Mouse (Mus musculus) forebrain, embryonic 12.5 days (tissue): ENCODE measurements around the gene Pomt2. TPM values are rescaled to one million over a fixed set of nuclear protein-coding genes. Genes with fewer than 3 reads are reported as not detected.

Experiments
- ATAC-seq: fragments of 200-750 bp; cut with Nextera tagmentation; 2 replicates; pipeline ENCODE4 v1.8.0; 2017; ENCODE audit warnings: moderate TSS enrichment; ENCODE audit not compliant: low FRiP score
- H3K27ac ChIP-seq: fragments of 300-500 bp; sonication (generic); 2 replicates; pipeline ENCODE4 v1.5.1; 2016; ENCODE audit warnings: mild to moderate bottlenecking
- H3K27me3 ChIP-seq: fragments of 300-500 bp; sonication (generic); 2 replicates; pipeline ENCODE4 v1.6.1; 2016; ENCODE audit warnings: mild to moderate bottlenecking
- H3K36me3 ChIP-seq: fragments of 300-500 bp; sonication (generic); replicated peaks from 2 replicates; pipeline ENCODE4 v1.6.1; 2016; ENCODE audit warnings: mild to moderate bottlenecking
- H3K4me1 ChIP-seq: fragments of 300-500 bp; sonication (generic); 2 replicates; pipeline ENCODE4 v1.6.1; 2016
- H3K4me2 ChIP-seq: fragments of 300-500 bp; sonication (generic); 2 replicates; pipeline ENCODE4 v1.6.1; 2016; ENCODE audit warnings: mild to moderate bottlenecking, moderate library complexity
- H3K4me3 ChIP-seq: fragments of 300-500 bp; sonication (generic); replicated peaks from 2 replicates; pipeline ENCODE4 v1.5.1; 2016; ENCODE audit warnings: mild to moderate bottlenecking
- H3K9ac ChIP-seq: fragments of 300-500 bp; sonication (generic); 2 replicates; pipeline ENCODE4 v1.6.1; 2016; ENCODE audit warnings: mild to moderate bottlenecking
- H3K9me3 ChIP-seq: fragments of 300-500 bp; sonication (generic); 2 replicates; pipeline ENCODE4 v1.6.1; 2016
- WGBS: fragments of 180-500 bp; shearing (Covaris S2); methylation state at CpG from one replicate; pipeline ENCODE4 v1.1.7; 2016; 5-methylcytosine and 5-hydroxymethylcytosine counted together
- polyA plus RNA-seq: library from polyadenylated mRNA; unstranded; fragments of >200 nt; fragmentation: Nextera tagmentation; extraction: Ambion mirVana; gene quantifications from 2 replicates; pipeline ENCODE4 v1.2.1, GENCODE M21; 2016

Pomt2 gene
- polyA plus RNA-seq, 1 experiment from 2014 or later = 16.2 TPM

GRCm38 (mm10) chr12:87082797-87083196 is 65.0 kb downstream of the Pomt2 start:
- WGBS = 83% methylated on average over 8 of the region's 8 CpGs
- H3K27ac ChIP-seq = no peak overlapping the region
- no peaks in the 10 kb centered on the region for H3K36me3 ChIP-seq
- no peak overlapping the region for H3K9ac ChIP-seq
- no peaks in the 10 kb centered on the region for H3K27me3 ChIP-seq
- H3K4me3 ChIP-seq = no peak overlapping the region
- no peak for ATAC-seq
- no peaks in the 10 kb centered on the region for H3K9me3 ChIP-seq
- H3K4me2 ChIP-seq = no peak overlapping the region
- no peaks in the 10 kb centered on the region; the same call in 1 of the 2 replicates for H3K4me1 ChIP-seq

GRCm38 (mm10) chr12:87076610-87077009 is 71.2 kb downstream of the Pomt2 start:
- no peak overlapping the region for H3K9ac ChIP-seq
- no peak for ATAC-seq
- no peaks in the 10 kb centered on the region for H3K4me1 ChIP-seq
- no peaks in the 10 kb centered on the region for H3K9me3 ChIP-seq
- no peaks in the 10 kb centered on the region for H3K27me3 ChIP-seq
- H3K4me2 ChIP-seq = no peak overlapping the region
- 86% methylated on average over 2 of the region's 2 CpGs for WGBS
- H3K4me3 ChIP-seq = no peak overlapping the region
- H3K36me3 ChIP-seq = no peaks in the 10 kb centered on the region
- no peak overlapping the region for H3K27ac ChIP-seq

GRCm38 (mm10) chr12:87070520-87070919 is 77.2 kb downstream of the Pomt2 start:
- Histone ChIP-seq H3K4me3 (no peak overlapping the region), H3K27me3 (no peaks in the 10 kb centered on the region), H3K9ac (no peak overlapping the region), H3K27ac (no peak overlapping the region), H3K4me2 (no peak overlapping the region), H3K36me3 (no peaks in the 10 kb centered on the region), H3K9me3 (no peaks in the 10 kb centered on the region), H3K4me1 (no peaks in the 10 kb centered on the region)
- 86% methylated on average over 5 of the region's 5 CpGs for WGBS
- no peak for ATAC-seq

- Histone ChIP-seq H3K27me3 (no peaks in the 10 kb centered on the region), H3K4me1 (no peaks in the 10 kb centered on the region), H3K27ac (no peak overlapping the region), H3K36me3 (no peaks in the 10 kb centered on the region), H3K9ac (no peak overlapping the region), H3K9me3 (no peaks in the 10 kb centered on the region), H3K4me3 (no peak overlapping the region), H3K4me2 (no peak overlapping the region)
- ATAC-seq = no peak
- WGBS = 91% methylated on average over 5 of the region's 5 CpGs
Observed at GRCm38 (mm10) chr12:87066429-87066828, 81.3 kb downstream of the Pomt2 start.

- H3K9ac ChIP-seq = no peak overlapping the region
- no peaks in the 10 kb centered on the region for H3K9me3 ChIP-seq
- WGBS = 93% methylated on average over 11 of the region's 11 CpGs
- no peak overlapping the region for H3K4me3 ChIP-seq
- H3K4me2 ChIP-seq = no peak overlapping the region
- H3K27me3 ChIP-seq = no peaks in the 10 kb centered on the region
- no peaks in the 10 kb centered on the region for H3K4me1 ChIP-seq
- no peaks in the 10 kb centered on the region for H3K36me3 ChIP-seq
- no peak overlapping the region for H3K27ac ChIP-seq
- no peak for ATAC-seq
Observed at GRCm38 (mm10) chr12:87065446-87065845, 82.3 kb downstream of the Pomt2 start.

- H3K4me2 ChIP-seq = no peak overlapping the region
- no peak overlapping the region for H3K9ac ChIP-seq
- no peak for ATAC-seq
- no peaks in the 10 kb centered on the region for H3K36me3 ChIP-seq
- H3K9me3 ChIP-seq = no peaks in the 10 kb centered on the region
- no peak overlapping the region for H3K4me3 ChIP-seq
- WGBS = 68% methylated on average over 17 of the region's 17 CpGs
- H3K27me3 ChIP-seq = peaks cover 39% of the 10 kb centered on the region
- peaks cover 3% of the 10 kb centered on the region; the same call in 1 of the 2 replicates for H3K4me1 ChIP-seq
- H3K27ac ChIP-seq = no peak overlapping the region
Observed at GRCm38 (mm10) chr12:87057066-87057465, 90.7 kb downstream of the Pomt2 start.

Other genes starting within 250 kb of the Pomt2 start
- gene Cipc, start 200.9 kb downstream of the Pomt2 start, polyA plus RNA-seq = 49.5 and 51.4 TPM in 2 replicates
- gene Zdhhc22, start 157.5 kb downstream of the Pomt2 start, polyA plus RNA-seq = 1.1 and 1.6 TPM in 2 replicates
- 1.5 and 1.6 TPM in 2 replicates for gene Tmem63c, start 126.6 kb downstream of the Pomt2 start, polyA plus RNA-seq
- gene Ngb, start 45.4 kb downstream of the Pomt2 start, polyA plus RNA-seq = 0.44 and 0.57 TPM in 2 replicates
- 24.3 and 28.3 TPM in 2 replicates for gene Gstz1, start 803 bp downstream of the Pomt2 start, polyA plus RNA-seq
- 1.4 and 1.7 TPM in 2 replicates for gene Samd15, start 51.8 kb upstream of the Pomt2 start, polyA plus RNA-seq
- 6.0 and 6.4 TPM in 2 replicates for gene Tmed8, start 52.5 kb upstream of the Pomt2 start, polyA plus RNA-seq
- 0.73 and 1.1 TPM in 2 replicates for gene Noxred1, start 90.8 kb upstream of the Pomt2 start, polyA plus RNA-seq
- gene Vipas39, start 118.3 kb upstream of the Pomt2 start, polyA plus RNA-seq = 59.7 and 62.0 TPM in 2 replicates
- gene Ahsa1, start 118.5 kb upstream of the Pomt2 start, polyA plus RNA-seq = 204 and 205 TPM in 2 replicates
- 1.2 and 1.8 TPM in 2 replicates for gene Ism2, start 151.7 kb upstream of the Pomt2 start, polyA plus RNA-seq
- gene Sptlc2, start 240.4 kb upstream of the Pomt2 start, polyA plus RNA-seq = 50.8 and 54.2 TPM in 2 replicates